Mouse (Mus musculus): ENCODE measurements around the gene Rgma. TPM values are rescaled to one million over a fixed set of nuclear protein-coding genes. Genes with fewer than 3 reads are reported as not detected.

Gene Rgma
- polyA plus RNA-seq, 1 experiment, result 9.3 TPM

GRCm38 (mm10) chr7:73435685-73436084 lies 60.4 kb downstream of the Rgma start:
- H3K4me3 ChIP-seq (ENCODE audit: control insufficient read depth, low read depth, low read length), result no peak overlapping the region
- H3K27ac ChIP-seq (ENCODE audit: control insufficient read depth, insufficient read depth, low read depth, low read length), result no peak overlapping the region
- peaks cover 2% of the 10 kb centered on the region; the same call in 1 of the 2 replicates for H3K36me3 ChIP-seq (ENCODE audit: control insufficient read depth, insufficient read depth, low read length)
- H3K4me1 ChIP-seq (ENCODE audit: control insufficient read depth, insufficient read depth, low read length), result no peaks in the 10 kb centered on the region
- TF ChIP-seq POLR2A (IDR thresholded peaks at IDR 0.05; ENCODE audit: control insufficient read depth, low read depth, low read length) (no peak), CTCF (IDR thresholded peaks at IDR 0.05; ENCODE audit: control insufficient read depth, insufficient read depth, insufficient replicate concordance, low read depth, low read length) (peak; percentile 31; the same call in 1 of the 2 replicates)
- H3K27me3 ChIP-seq (ENCODE audit: control insufficient read depth, insufficient read depth, low read length), result no peaks in the 10 kb centered on the region

- Histone ChIP-seq H3K27me3 (ENCODE audit: control insufficient read depth, insufficient read depth, low read length) (no peaks in the 10 kb centered on the region), H3K36me3 (ENCODE audit: control insufficient read depth, insufficient read depth, low read length) (peaks cover 4% of the 10 kb centered on the region), H3K27ac (ENCODE audit: control insufficient read depth, insufficient read depth, low read depth, low read length) (no peak overlapping the region), H3K4me3 (ENCODE audit: control insufficient read depth, low read depth, low read length) (no peak overlapping the region), H3K4me1 (ENCODE audit: control insufficient read depth, insufficient read depth, low read length) (no peaks in the 10 kb centered on the region)
- TF ChIP-seq POLR2A (IDR thresholded peaks at IDR 0.05; ENCODE audit: control insufficient read depth, low read depth, low read length), result no peak
- no peak for TF ChIP-seq CTCF (IDR thresholded peaks at IDR 0.05; ENCODE audit: control insufficient read depth, insufficient read depth, insufficient replicate concordance, low read depth, low read length)
These were observed 66.5 kb downstream of the Rgma start for GRCm38 (mm10) chr7:73441802-73442201.

GRCm38 (mm10) chr7:73442246-73442645 lies 66.9 kb downstream of the Rgma start:
- H3K27me3 ChIP-seq (ENCODE audit: control insufficient read depth, insufficient read depth, low read length), result no peaks in the 10 kb centered on the region
- H3K27ac ChIP-seq (ENCODE audit: control insufficient read depth, insufficient read depth, low read depth, low read length), result no peak overlapping the region
- H3K36me3 ChIP-seq (ENCODE audit: control insufficient read depth, insufficient read depth, low read length), result peaks cover 4% of the 10 kb centered on the region
- TF ChIP-seq POLR2A (IDR thresholded peaks at IDR 0.05; ENCODE audit: control insufficient read depth, low read depth, low read length), result no peak
- no peak for TF ChIP-seq CTCF (IDR thresholded peaks at IDR 0.05; ENCODE audit: control insufficient read depth, insufficient read depth, insufficient replicate concordance, low read depth, low read length)
- H3K4me3 ChIP-seq (ENCODE audit: control insufficient read depth, low read depth, low read length), result no peak overlapping the region
- no peaks in the 10 kb centered on the region for H3K4me1 ChIP-seq (ENCODE audit: control insufficient read depth, insufficient read depth, low read length)

GRCm38 (mm10) chr7:73451594-73451993 lies 76.3 kb downstream of the Rgma start:
- Histone ChIP-seq H3K4me3 (ENCODE audit: control insufficient read depth, low read depth, low read length) (no peak overlapping the region), H3K4me1 (ENCODE audit: control insufficient read depth, insufficient read depth, low read length) (no peaks in the 10 kb centered on the region), H3K27me3 (ENCODE audit: control insufficient read depth, insufficient read depth, low read length) (no peaks in the 10 kb centered on the region), H3K36me3 (ENCODE audit: control insufficient read depth, insufficient read depth, low read length) (peaks cover 3% of the 10 kb centered on the region), H3K27ac (ENCODE audit: control insufficient read depth, insufficient read depth, low read depth, low read length) (no peak overlapping the region)
- TF ChIP-seq CTCF (IDR thresholded peaks at IDR 0.05; ENCODE audit: control insufficient read depth, insufficient read depth, insufficient replicate concordance, low read depth, low read length) (no peak), POLR2A (IDR thresholded peaks at IDR 0.05; ENCODE audit: control insufficient read depth, low read depth, low read length) (no peak)

GRCm38 (mm10) chr7:73452187-73452808 lies 77.0 kb downstream of the Rgma start:
- Histone ChIP-seq H3K4me3 (ENCODE audit: control insufficient read depth, low read depth, low read length) (no peak overlapping the region), H3K27me3 (ENCODE audit: control insufficient read depth, insufficient read depth, low read length) (no peaks in the 10 kb centered on the region), H3K27ac (ENCODE audit: control insufficient read depth, insufficient read depth, low read depth, low read length) (no peak overlapping the region), H3K4me1 (ENCODE audit: control insufficient read depth, insufficient read depth, low read length) (no peaks in the 10 kb centered on the region), H3K36me3 (ENCODE audit: control insufficient read depth, insufficient read depth, low read length) (peaks cover 3% of the 10 kb centered on the region)
- no peak for TF ChIP-seq CTCF (IDR thresholded peaks at IDR 0.05; ENCODE audit: control insufficient read depth, insufficient read depth, insufficient replicate concordance, low read depth, low read length)
- no peak for TF ChIP-seq POLR2A (IDR thresholded peaks at IDR 0.05; ENCODE audit: control insufficient read depth, low read depth, low read length)

GRCm38 (mm10) chr7:73454113-73454512 lies 78.8 kb downstream of the Rgma start:
- Histone ChIP-seq H3K4me3 (ENCODE audit: control insufficient read depth, low read depth, low read length) (no peak overlapping the region), H3K4me1 (ENCODE audit: control insufficient read depth, insufficient read depth, low read length) (no peaks in the 10 kb centered on the region), H3K36me3 (ENCODE audit: control insufficient read depth, insufficient read depth, low read length) (peaks cover 3% of the 10 kb centered on the region), H3K27me3 (ENCODE audit: control insufficient read depth, insufficient read depth, low read length) (no peaks in the 10 kb centered on the region), H3K27ac (ENCODE audit: control insufficient read depth, insufficient read depth, low read depth, low read length) (no peak overlapping the region)
- TF ChIP-seq POLR2A (IDR thresholded peaks at IDR 0.05; ENCODE audit: control insufficient read depth, low read depth, low read length), result no peak
- TF ChIP-seq CTCF (IDR thresholded peaks at IDR 0.05; ENCODE audit: control insufficient read depth, insufficient read depth, insufficient replicate concordance, low read depth, low read length), result no peak

- Histone ChIP-seq H3K27me3 (ENCODE audit: control insufficient read depth, insufficient read depth, low read length) (no peaks in the 10 kb centered on the region), H3K27ac (ENCODE audit: control insufficient read depth, insufficient read depth, low read depth, low read length) (no peak overlapping the region), H3K36me3 (ENCODE audit: control insufficient read depth, insufficient read depth, low read length) (peaks cover 7% of the 10 kb centered on the region), H3K4me1 (ENCODE audit: control insufficient read depth, insufficient read depth, low read length) (no peaks in the 10 kb centered on the region), H3K4me3 (ENCODE audit: control insufficient read depth, low read depth, low read length) (no peak overlapping the region)
- TF ChIP-seq POLR2A (IDR thresholded peaks at IDR 0.05; ENCODE audit: control insufficient read depth, low read depth, low read length) (no peak), CTCF (IDR thresholded peaks at IDR 0.05; ENCODE audit: control insufficient read depth, insufficient read depth, insufficient replicate concordance, low read depth, low read length) (no peak)
These were observed 88.2 kb downstream of the Rgma start for GRCm38 (mm10) chr7:73463546-73463945.
